Mouse (Mus musculus): Measurements from ENCODE around the gene Plekha4. TPM values are rescaled to one million over a fixed set of nuclear protein-coding genes. Genes with fewer than 3 reads are reported as not detected.
A peak's percentile ranks its signal among the peaks of the same experiment; 100 is the strongest.
"Not testable (repeated sequence)": the region's sequence is repeated elsewhere in the genome, so short reads cannot be mapped to it uniquely, and the experiment has no call there.

Gene Plekha4
- total RNA-seq, 1 experiment from 2014 or later: not detected

- ATAC-seq (replicated peaks; ENCODE audit: low read depth, poor library complexity, severe bottlenecking): peak; percentile 43
Observed at GRCm38 (mm10) chr7:45508561-45508960, 17.6 kb upstream of the Plekha4 start.

GRCm38 (mm10) chr7:45509181-45509882, 16.8 kb upstream of the Plekha4 start:
- no peak; the same call in 1 of the 2 replicates for ATAC-seq (replicated peaks; ENCODE audit: low read depth, poor library complexity, severe bottlenecking)

DNA sequence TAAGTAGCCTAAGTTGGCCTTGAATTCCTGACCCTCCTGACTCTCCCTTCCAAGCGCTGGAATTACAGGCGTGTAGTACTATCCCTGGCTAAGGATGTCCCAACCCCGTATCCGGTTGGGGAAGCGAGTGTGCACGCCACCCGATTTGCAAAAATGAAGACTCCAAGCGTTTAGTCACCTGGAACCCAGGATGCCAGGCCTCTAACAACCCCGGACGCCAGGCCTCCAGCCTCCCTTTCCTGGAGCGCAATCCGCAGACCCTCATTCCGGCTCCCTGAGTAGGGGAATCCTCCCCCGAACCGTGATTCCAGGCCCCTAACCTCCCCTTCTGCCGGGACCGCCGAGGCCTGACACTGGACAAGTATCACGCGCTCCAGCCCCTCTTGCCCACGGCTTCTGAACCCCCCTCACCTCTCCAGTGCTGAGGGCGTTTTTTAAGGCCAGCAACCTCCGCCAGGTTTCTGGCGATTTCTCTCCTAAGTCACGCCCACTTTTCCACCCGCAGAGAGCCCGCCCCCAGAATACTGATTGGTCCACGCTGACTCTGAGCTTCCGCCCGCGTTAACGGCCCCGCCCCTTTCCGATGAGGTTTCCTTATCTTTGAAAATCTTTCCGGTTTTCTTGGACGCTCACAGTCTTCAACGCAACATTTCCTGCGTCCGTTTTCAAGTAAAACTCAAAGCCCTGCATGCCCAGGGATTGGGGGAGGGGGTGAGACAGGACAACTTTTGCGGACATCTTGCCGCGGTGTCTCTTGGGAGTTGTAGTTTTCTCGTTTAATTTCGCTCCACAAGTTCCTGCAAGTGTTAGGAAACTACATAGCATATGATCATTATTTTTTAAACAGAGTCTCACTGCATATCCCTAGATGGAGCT, 16.0 kb upstream of the Plekha4 start, which contains the start of gene Nucb1:
Nucb1 (minus strand) TSS at position 495 of the 876 bp plus-strand sequence.
- ATAC-seq (replicated peaks; ENCODE audit: low read depth, poor library complexity, severe bottlenecking): peak; percentile 86

DNA sequence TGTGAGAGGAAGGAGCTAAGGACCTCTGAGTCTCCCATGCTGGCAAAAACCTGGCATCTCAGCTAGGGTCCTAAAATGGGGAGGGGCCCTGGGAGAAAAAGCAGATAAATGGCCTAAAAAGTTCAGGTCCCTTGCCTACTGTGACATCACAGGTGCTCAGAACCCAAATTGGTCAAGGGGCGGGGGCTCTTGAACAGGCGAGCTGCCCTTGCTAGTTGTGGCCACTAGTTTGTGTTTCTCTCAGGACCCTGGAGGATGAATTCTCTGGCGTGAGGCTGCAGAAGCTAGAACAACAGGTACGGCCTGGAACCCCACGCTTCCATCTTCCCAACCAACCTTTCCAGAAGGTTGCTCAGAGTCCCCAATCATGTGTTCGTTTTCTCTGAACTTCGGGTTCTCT, 11.7 kb upstream of the Plekha4 start:
- ATAC-seq (replicated peaks; ENCODE audit: low read depth, poor library complexity, severe bottlenecking): no peak

- ATAC-seq (replicated peaks; ENCODE audit: low read depth, poor library complexity, severe bottlenecking): peak; percentile 40; the same call in 1 of the 2 replicates
Observed at GRCm38 (mm10) chr7:45515436-45515835, 10.7 kb upstream of the Plekha4 start.

- not testable (repeated sequence) for ATAC-seq (replicated peaks; ENCODE audit: low read depth, poor library complexity, severe bottlenecking)
Observed at GRCm38 (mm10) chr7:45516846-45517245, 9.3 kb upstream of the Plekha4 start.

DNA sequence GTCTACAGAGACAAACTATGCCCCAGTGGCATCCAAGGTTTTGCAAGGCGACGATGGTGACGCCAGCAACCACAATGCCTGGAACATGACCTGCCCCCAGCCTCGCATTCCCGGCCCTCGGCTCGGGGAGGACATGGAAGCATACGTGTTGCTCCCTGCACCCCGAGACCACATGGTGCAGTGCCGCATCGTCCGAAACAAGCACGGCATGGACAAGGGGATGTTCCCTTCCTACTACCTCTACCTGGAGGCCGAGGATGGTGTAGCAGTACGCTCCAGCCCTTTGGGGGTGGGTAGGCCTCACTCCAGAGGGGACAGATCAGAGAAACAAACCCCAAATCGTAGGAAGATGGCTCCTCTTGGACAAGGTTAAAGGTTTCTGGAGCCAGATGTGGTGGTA, 7.5 kb upstream of the Plekha4 start:
- no peak for ATAC-seq (replicated peaks; ENCODE audit: low read depth, poor library complexity, severe bottlenecking)

GRCm38 (mm10) chr7:45519345-45520120, 6.6 kb upstream of the Plekha4 start:
- ATAC-seq (replicated peaks; ENCODE audit: low read depth, poor library complexity, severe bottlenecking): no peak

GRCm38 (mm10) chr7:45520605-45521004, 5.5 kb upstream of the Plekha4 start:
- ATAC-seq (replicated peaks; ENCODE audit: low read depth, poor library complexity, severe bottlenecking): no peak

- peak; percentile 51 for ATAC-seq (replicated peaks; ENCODE audit: low read depth, poor library complexity, severe bottlenecking)
Observed at GRCm38 (mm10) chr7:45521728-45522184, 4.4 kb upstream of the Plekha4 start.

DNA sequence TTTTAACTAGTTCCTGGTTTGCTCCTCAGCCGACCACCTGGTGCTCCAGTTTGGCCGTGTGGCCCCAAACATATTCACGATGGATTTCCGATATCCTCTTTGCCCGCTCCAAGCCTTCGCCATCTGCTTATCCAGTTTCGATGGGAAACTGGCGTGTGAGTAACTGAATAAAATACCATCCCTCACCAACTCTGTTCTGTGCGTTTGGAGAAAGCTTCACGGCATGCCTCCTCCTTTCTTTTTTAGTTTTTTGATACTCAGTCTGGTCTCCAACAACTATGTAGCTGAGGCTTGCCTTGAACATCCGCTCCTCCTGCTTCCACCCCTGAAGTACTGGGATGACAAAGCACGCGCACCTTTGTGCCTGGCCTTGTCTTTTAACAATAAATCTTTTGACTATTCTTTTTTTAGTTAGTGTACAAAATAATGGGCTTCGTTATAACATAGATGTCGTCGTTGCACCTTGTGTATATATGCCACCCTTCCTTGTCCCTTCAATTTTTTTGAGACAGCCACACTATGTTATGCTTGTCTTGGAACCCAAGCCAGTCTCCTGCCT, 3.9 kb upstream of the Plekha4 start:
- ATAC-seq (replicated peaks; ENCODE audit: low read depth, poor library complexity, severe bottlenecking): no peak

- ATAC-seq (replicated peaks; ENCODE audit: low read depth, poor library complexity, severe bottlenecking): no peak
Observed at GRCm38 (mm10) chr7:45522957-45523676, 3.0 kb upstream of the Plekha4 start.

GRCm38 (mm10) chr7:45523678-45524170, 2.4 kb upstream of the Plekha4 start:
- ATAC-seq (replicated peaks; ENCODE audit: low read depth, poor library complexity, severe bottlenecking): no peak

DNA sequence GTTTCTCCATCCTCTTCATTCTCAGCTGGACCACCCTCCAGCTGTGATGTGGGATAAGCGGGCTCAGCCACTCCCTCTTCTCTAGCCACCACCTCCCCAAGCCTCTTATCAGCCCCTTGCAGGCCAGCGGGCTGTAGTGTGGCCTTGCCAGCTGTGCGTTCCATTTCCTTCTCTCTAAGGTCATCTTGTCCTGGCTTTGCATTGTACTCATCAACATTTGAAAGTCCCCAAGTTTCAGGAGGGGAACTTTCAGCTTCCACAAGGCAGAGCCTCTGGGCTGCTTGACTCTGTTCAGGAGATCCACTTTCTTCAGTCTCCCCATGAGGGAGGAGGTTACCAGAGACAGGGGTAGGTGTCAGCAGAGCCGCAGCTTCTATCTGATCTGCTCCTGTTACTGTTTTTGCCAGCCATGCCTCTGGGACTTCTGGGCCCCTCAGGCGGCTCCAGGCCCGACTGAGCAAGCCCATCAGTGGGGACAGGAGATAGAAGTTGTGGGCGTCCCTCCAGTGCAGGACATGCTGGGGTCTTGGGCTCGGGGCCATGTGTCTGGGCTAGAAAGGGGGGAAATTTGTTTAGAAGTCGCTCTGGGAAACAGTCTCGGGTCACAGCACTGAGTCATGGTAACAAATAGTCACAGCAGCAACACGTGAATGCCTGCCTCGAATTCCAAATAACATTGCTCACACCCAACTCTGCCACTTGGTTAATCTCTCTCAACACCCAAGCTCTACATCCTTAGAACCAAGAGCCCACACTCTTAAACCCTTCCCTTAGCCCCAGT, 1.1 kb upstream of the Plekha4 start:
- peak; percentile 48 for ATAC-seq (replicated peaks; ENCODE audit: low read depth, poor library complexity, severe bottlenecking)

DNA sequence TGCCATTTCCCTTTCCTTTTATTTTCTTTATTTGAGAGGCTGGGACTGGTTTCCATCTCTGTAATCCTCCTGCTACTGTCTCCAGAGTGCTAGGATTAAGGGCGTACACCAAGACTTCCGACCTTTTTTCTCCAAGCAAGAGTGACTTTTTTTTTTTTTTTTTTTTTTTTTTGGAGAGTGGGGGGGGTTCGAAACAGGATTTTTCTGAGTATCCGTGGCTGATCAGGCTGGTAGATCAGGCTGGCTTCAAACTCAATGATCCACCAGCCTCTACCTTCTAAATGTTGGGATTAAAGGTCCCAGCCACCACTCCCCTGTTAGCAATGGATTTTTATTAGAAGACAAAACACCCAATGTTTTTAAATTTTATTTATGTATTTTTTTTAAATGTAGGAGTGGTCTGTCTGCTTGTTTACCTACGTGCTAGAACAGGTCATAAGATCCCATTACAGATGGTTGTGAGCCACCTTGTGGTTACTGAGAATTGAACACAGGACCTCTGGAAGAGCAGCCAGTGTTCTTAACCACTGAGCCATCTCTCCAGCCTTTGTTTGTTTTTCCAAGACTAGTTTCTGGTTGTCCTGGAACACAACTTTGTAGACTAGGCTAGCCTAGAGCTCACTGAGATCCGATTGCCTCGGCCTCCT, 467 bp downstream of the Plekha4 start:
- no peak for ATAC-seq (replicated peaks; ENCODE audit: low read depth, poor library complexity, severe bottlenecking)

DNA sequence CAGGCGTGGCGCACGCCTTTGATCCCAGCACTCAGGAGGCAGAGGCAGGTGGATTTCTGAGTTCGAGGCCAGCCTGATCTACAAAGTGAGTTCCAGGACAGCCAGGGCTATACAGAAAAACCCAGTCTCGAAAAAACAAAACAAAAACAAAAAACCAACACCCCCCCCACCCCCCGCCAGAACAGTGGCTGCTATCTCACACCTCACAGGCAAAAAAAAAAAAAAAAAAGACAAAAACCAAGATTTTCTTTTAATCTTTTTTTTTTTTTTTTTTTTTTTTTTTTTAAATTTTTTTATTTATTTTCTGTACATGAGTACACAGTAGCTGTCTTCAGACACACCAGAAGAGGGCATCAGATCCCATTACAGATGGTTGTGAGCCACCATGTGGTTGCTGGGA, 1.0 kb downstream of the Plekha4 start:
- ATAC-seq (replicated peaks; ENCODE audit: low read depth, poor library complexity, severe bottlenecking): not testable (repeated sequence)

DNA sequence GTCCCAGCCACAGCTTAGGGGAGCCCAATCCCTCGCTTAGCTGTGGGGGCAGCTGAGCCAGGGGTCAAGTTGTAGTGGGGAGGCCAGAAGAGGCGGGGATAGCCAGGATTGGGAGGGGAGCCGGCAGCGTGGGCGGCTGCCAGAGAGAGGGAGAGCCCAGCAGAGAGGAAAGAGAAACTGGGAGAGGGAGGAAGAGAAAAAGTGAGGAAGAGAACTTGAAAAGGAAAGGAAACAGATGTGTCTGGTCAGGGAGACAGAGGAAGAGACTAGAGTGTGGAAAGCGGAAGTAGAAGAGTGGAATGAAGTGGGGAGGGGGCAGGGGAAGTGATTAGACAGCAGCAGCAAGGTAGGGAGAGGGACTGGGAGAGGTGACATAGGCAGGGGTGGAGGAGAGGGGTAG, 3.3 kb downstream of the Plekha4 start:
- no peak; the same call in 1 of the 2 replicates for ATAC-seq (replicated peaks; ENCODE audit: low read depth, poor library complexity, severe bottlenecking)

GRCm38 (mm10) chr7:45530643-45531042, 4.5 kb downstream of the Plekha4 start:
- ATAC-seq (replicated peaks; ENCODE audit: low read depth, poor library complexity, severe bottlenecking): no peak

All from common myeloid progenitor, adult 5-6 weeks (primary cell).